Mouse (Mus musculus) adrenal gland, postnatal 36 days (tissue): Measurements from ENCODE around the gene Haus2. TPM values are rescaled to one million over a fixed set of nuclear protein-coding genes. Genes with fewer than 3 reads are reported as not detected.

ENCODE experiments used
- DNase-seq, 2 experiments: peaks; one replicate each; pipeline ENCODE4 v3.0.0; 2021; ENCODE audit warnings: mixed read lengths in 1 of 2
- total RNA-seq, 2 experiments: library from RNA; stranded (reverse); gene quantifications; 2 replicates each; pipeline ENCODE4 v1.2.3; 2021

Gene Haus2
- total RNA-seq, 2 experiments from 2014 or later, result 10.5 to 15.4 TPM

DNA sequence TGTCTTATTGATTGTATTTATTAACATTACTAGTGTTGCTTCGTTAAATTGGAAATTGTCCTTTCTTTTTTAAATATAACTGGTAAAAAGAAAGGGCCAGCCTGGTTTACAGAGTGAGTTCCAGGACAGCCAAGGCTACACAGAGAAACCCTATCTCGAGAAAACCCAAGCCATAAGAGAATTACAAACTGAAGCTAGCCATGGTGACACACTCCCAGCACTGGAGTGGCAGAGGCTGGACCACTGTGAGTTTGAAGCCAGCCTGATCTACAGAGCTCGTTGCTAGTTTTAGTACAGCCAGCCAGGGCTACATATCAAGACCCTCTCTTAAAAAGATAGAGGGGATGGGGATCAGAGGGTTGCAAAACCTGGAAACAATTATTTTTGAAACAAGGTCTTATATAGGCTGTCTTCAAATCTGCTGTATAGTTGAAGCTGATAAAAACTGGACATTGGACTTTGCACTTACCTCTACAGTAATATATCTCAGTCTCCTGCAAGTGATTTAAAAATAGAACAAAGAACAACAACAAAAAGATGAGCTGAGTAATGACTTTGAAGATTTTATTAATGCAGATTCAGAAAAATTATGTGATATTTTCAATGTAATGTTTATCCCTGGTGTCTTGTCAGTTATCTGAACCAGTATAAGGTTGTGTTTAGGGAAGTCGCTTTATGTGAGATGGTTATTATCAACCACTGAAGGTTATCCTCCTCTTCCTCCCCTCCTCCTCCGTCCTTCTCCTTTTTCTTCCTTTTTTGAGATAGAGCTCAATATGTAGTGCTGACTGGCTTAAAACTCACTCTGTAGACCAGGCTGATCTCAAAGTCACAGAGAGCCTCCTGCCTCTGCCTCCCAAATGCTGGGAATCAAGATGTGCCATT is 7.3 kb downstream of the Haus2 start:
- no peak for DNase-seq

- no peak for DNase-seq
Measured at GRCm38 (mm10) chr2:120619538-120619937, 10.4 kb downstream of the Haus2 start.

GRCm38 (mm10) chr2:120622920-120623319 is 13.7 kb downstream of the Haus2 start:
- DNase-seq, result no peak

GRCm38 (mm10) chr2:120628076-120628865 is 19.1 kb downstream of the Haus2 start:
- DNase-seq, result no peak

GRCm38 (mm10) chr2:120628886-120629735 is 19.9 kb downstream of the Haus2 start, which contains the start of gene Stard9:
Stard9 (plus strand) TSS chr2:120629121.
- DNase-seq, result peak; percentile 98 to 99

GRCm38 (mm10) chr2:120630246-120630645 is 21.1 kb downstream of the Haus2 start:
- DNase-seq, result no peak

DNA sequence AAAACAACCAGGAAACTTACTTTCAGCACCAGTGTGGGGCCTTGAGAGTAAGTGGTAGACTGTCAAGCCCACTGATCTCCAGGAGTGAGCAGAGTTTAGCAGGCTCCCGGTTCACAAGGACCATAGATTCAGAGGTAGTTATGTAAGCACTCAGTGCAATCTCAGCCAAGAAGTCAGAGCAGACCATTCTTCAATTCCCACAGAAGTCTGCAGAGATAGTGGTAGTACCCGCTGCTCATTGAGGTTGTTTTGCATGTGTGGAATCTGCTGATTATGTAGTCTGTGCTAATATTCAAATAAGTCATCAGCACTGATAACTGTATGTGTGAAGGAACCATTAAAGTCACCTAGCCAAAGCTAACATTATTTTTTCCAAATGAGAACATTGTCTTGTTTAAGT is 21.5 kb downstream of the Haus2 start:
- DNase-seq, result no peak

DNA sequence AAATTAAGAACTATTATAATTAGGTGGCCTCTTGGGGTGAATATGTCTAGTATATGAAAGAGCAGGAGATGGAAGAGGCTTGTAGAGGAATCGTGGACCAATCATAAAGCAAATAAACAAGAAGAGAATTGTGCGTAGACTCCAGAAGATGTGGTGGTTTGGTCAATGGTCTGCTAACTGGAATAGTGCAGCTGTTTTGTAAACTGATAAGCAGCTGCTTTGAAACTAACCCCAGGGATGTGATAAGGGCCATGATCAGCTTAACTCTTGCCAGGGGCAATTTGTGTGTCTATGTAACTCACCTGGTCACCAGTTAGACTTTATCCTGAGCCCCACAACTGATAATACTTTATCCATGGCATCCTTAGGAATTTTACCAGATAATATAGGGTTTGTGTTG is 22.3 kb downstream of the Haus2 start:
- DNase-seq, result no peak

DNA sequence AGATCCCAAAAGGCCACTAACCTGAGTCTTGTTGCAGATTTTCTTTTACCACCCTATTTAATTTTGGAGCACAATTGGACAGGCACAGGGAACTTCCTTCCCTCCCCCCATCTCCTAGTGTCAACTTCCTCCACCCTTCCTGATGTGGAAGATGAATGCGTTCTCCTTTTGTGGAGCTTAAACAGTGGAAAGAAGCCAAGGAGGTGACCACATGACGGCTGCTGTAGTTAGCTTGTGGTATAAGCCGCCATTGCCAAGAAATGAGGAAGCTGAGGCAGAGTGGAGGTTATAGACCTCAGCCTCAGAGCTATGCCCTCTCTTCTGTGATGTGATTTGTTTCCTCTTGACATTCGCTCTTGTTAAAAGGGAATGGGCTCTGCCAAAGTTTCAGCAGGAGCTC is 22.8 kb downstream of the Haus2 start:
- DNase-seq, result peak; percentile 24 to 40

DNA sequence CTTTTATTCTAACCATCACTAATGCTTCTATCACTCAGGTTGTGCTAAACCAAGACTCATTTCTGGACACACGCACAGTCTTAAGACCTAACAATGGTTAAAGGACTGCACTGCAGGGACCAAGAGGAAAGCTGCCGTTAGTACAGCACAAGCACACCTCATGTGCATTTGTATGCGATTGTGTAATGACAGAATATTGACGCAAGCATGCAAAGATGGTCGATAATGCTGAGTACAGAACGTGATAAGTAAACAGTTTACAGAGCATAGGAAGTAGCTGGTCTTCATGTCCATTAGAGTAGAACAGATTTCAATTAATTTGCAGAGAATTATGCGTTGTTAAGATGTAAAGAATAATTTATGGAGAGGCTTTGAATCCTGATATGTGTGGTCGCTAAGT is 31.7 kb downstream of the Haus2 start:
- no peak for DNase-seq

DNA sequence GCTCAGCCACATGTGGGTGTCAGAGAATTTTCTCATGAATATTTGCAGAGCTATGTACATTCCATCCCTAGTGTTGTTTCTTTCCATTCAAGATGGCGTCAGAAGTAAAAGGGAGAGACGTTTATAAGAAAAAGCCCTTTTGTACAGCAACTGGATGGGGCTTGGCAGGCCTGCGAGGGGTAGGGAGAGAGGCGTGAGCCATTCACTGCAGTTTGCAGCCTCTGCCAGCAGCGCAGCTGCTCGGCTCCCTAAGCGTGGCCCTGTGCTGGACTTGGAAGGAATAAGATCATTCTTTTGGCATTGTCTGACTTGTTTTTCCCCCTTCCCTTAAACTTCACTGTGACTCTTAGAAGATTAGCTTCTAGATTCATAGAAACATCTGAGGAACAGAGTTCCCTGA is 34.7 kb downstream of the Haus2 start:
- DNase-seq, result no peak

DNA sequence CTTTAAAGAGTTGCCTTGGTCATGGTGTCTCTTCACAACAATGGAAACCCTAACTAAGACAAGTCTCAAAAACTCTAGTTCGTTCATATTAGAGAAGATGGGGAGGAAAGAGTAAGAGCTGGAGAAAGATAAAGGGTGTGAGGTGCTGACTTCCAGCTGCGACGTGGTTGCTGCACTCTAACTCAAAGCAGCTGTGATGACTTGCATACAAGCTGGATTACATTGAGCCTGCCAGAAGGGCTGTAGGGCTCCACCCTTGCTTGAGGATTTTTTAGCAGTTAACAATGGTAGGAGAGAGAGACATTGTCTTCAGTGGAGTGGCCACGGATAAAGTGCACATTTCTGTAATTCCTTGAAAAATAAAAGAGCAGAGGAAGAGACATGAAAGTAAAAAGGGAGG is 37.6 kb downstream of the Haus2 start:
- no peak for DNase-seq

DNA sequence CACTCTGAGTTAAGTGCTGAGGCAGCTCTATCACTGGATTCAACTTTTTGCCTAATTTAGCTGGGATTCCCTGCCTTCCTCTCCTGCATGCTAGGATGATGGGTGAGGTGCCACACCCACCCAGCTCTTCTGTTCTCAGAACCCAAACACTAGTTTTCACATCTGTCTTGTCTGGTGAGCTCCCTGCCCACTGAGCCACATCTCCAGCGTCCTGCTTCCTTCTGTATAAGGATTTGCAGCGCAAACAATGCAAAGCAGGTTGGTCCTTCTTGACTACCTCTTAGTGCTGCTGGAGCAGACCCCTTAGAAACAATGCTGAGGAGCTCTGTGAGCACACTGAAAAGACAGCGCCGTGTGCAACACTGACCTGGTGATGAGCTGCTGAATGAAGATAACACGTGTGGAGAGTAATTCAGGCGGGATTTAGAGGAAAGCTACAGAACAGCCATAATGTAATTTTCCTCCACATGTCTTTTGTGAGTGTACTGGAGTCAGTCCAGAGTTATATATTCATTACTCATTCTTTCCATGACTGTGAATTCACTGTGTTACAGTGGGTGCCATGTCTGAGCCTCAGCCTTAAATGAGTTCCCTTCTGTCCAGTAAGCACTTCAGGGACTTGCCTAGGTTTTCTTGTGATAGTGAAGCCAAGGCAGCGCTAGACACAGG is 43.2 kb downstream of the Haus2 start:
- no peak for DNase-seq

DNA sequence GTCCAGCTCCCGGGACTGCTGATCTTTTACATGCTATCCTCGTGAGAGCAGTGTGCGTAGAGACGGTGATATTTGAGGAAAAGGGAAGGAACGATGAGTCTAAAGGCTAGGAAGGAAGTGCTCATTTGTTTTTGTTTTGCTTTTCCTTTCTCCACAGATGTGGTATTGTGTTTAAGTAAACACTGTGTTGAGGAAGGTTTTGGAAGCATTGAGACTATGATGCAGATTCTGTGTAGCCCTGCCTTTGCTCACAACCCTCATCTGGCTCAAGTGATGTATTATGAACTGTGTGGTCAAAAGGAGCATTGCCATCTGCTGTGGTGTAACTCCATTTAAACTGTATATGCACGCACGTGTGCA is 43.7 kb downstream of the Haus2 start:
- no peak for DNase-seq

- no peak for DNase-seq
Measured at GRCm38 (mm10) chr2:120654693-120655092, 45.5 kb downstream of the Haus2 start.

DNA sequence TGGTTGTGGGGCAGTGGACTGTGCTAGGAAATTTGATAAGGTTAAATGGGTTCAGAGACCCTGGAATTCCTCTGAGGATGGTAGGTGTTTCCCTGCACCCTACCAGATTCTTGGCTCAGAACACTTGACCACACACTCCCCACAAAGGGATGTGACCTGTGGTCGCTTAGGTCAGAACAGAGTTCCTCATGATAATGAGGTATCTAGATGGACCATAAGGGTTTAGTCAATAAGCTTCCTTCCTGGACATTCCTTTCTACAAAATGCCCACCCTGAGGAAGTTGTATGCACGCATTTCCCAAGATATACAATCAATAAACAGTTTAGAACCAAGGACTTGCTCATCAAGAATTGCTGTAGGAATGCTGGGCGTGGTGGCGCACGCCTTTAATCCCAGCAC is 46.7 kb downstream of the Haus2 start:
- no peak for DNase-seq

DNA sequence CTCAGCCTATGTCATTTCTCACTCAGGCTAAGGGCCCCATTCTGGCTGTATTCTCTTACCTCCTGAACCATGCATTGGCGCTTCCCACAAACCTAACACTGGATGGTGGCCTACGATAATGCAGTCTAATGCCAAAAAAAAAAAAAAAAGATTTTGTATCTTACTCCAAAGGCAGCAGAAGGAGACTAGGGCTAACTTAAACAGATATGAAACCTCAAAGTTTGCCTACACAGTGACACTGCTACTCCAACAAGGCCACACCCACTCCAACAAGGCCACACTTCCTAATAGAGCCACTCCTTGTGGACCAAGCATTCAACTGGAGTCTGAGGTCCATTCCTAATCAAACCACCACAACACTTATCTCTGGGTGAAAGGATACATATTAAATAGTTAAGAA is 47.5 kb downstream of the Haus2 start:
- DNase-seq, result no peak

GRCm38 (mm10) chr2:120658486-120658885 is 49.3 kb downstream of the Haus2 start:
- DNase-seq, result peak in 1 of 2 experiments; percentile 12

- no peak for DNase-seq
Measured at GRCm38 (mm10) chr2:120659318-120659717, 50.1 kb downstream of the Haus2 start.

- DNase-seq, result no peak
Measured at GRCm38 (mm10) chr2:120660486-120661078, 51.4 kb downstream of the Haus2 start.

DNA sequence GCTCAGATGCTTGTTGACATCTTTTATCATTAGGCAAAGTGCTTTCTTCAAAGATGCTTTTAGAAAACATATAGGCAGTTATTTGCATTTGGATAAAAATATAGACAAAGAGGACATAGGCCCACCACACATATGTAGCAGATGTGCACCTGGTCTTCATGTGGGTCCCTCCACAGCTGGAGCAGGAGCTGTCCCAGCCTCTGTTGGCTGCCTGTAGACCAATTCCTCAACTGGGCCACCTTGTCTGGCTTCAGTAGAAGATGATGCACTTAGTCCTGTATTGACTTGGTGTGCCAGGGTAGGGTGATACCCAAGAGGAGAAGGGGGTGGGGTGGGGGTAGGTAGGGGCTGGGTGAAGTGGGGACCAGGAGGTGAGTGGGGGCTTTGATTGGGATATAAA is 53.6 kb downstream of the Haus2 start:
- no peak for DNase-seq
